Mouse (Mus musculus) gastrocnemius, postnatal 14 days (tissue): Measurements from ENCODE around the gene Zfp808. TPM values are rescaled to one million over a fixed set of nuclear protein-coding genes. Genes with fewer than 3 reads are reported as not detected.
"Not testable (repeated sequence)": the region's sequence is repeated elsewhere in the genome, so short reads cannot be mapped to it uniquely, and the experiment has no call there.

ENCODE experiments used
- DNase-seq: peaks from one replicate; pipeline ENCODE4 v3.0.0; 2021; ENCODE audit warnings: mixed read lengths
- intact Hi-C: fragments of 180-260 bp; cut with DNase I; formaldehyde crosslinking; loops from one replicate; pipeline ENCODE4 v1.15.1; 2025; ENCODE audit warnings: low total_unique reads
- long read RNA-seq, 2 experiments: library from polyadenylated mRNA; stranded (forward); transcript quantifications; one replicate each; pipeline ENCODE4 v2.0.0; 2021
- total RNA-seq, 2 experiments: library from RNA; stranded (reverse); gene quantifications; 2 replicates each; pipeline ENCODE4 v1.2.3; 2021

Zfp808 gene
- 1 to 10 TPM; 1.6 to 2.1 TPM for total RNA-seq
- long read RNA-seq, experiment 1, result 0 reads
- long read RNA-seq, experiment 2, partial matches to known transcripts, result 0 of 1 reads
- long read RNA-seq, experiment 2, other reads (novel, unspliced or antisense), result 1 of 1 reads

DNA sequence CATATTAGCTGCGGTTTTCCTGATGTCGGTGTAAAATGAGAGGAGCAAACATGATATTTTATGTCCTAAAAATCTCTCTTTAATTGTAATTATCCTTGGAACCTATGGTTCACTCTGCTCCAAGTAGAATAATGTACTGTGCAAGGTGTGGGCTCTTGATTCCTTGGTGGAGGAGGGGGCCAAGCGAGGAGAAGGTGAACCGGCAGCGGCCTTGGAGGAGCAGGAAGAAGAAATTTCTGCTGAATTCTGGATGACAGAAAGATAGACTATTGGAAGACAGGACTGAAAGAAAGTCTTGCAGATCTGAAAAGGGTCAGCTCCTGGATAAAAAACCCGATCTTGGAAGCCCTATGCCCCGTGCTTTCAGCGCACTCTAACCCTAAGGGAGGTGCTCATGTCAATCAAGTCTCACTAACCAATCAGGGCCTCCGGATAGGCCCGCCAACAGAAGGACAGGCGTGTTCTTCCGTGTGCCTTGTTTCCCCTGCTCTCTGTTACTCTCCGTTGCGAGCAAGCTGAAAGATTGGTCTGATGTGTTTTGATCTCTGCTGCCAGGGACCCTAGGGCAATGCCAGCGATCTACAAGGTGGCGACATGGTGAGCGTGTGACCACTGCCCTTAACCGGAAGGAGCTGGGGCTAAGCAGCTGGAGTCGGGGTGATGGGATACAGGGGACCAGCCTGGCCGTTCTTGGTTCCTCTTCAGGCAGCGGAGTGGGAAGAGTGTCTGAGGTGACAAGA lies at the start of gene Zfp808:
Gene Zfp808 (plus strand): TSS at position 455 of the 740 bp plus-strand sequence.
- intact Hi-C loops, result not testable (repeated sequence)
- peak; percentile 16 for DNase-seq

DNA sequence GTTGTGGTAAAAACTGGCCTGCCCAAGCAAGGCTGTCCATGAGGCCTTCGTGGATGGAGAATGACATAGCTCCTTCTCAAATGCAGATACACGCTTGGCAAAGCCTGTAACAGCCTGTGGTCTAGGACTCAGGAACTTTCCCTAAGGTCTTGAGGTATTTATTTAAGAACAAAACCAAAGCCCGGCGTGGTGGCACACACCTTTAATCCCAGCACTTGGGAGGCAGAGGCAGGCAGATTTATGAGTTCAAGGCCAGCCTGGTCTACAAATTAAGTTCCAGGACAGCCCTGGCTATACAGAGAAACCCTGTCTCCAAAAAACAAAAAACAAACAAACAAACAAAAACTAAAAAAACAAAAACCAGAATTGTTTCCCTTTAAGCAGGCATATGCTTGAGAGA lies 30.9 kb upstream of the Zfp808 start:
- intact Hi-C loops, result not testable (repeated sequence)

DNA sequence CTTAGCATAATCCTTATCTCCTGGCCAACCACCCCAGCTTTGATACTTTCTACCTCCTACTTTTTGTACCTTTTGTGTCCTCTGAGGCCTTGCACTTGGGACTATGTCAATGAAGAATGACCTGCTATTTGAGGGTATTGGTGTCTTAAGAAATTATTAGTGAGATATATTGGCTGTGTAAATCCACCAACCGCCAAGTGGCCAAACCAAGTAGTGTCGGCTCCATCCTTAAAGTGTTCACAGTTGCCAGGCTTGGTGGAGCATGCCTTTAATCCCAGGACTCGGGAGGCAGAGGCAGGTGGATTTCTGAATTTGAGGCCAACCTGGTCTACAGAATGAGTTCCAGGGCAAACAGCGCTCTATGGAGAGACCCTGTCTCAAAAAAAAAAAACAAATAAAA lies 30.2 kb upstream of the Zfp808 start:
- intact Hi-C loops, result not testable (repeated sequence)

More for the DNA sequence above, 30.9 kb upstream of the Zfp808 start:
- DNase-seq, result not testable (repeated sequence)

GRCm38 (mm10) chr13:62102368-62102767 lies 27.3 kb upstream of the Zfp808 start:
- intact Hi-C loops, result not testable (repeated sequence)

More for the DNA sequence above, 30.2 kb upstream of the Zfp808 start:
- DNase-seq, result not testable (repeated sequence)

GRCm38 (mm10) chr13:62115861-62116260 lies 13.8 kb upstream of the Zfp808 start:
- intact Hi-C loops, DNase-seq: not testable (repeated sequence)

More at GRCm38 (mm10) chr13:62102368-62102767, 27.3 kb upstream of the Zfp808 start:
- DNase-seq, result not testable (repeated sequence)

DNA sequence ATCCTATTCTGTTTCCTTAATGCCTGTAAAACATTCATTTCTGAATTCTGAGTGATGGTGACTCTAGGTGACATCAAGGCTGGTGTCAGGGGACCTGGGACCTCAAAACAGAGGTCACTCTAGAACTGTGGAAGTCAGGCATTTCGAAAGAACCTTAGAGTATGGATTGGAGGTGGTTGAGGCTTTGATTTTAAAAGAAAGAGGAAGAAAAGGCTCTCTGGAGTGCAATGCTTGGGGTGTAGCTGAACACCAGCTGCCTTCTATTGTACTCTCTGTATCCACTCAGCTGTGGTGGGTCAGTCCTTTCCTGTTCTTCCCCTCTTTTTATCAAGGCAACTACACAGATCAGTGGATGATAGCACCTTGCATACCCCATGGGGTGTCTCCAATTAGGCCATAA lies 8.1 kb upstream of the Zfp808 start:
- DNase-seq, intact Hi-C loops: not testable (repeated sequence)

- intact Hi-C loops, DNase-seq: not testable (repeated sequence)
Observed at GRCm38 (mm10) chr13:62181835-62182755, 52.4 kb downstream of the Zfp808 start.

DNA sequence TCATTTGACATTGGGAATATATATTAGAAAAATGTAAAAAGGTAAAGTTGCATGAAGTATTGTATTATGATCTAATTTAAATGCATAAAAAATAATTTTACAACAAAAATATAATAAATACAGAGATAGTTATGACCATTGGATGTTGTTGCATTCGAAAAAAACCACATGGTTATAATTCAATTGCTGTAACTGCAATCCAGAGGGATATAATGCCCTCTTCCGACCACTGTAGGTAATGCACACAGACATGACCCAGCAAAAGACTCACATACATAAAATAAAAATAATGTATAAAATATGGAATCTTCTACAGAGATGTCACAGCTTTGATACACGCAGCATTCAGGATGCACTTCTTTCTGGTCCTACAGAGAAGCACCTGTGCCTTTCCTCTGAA lies 115.6 kb downstream of the Zfp808 start:
- intact Hi-C loops, result no loop called here
- no peak for DNase-seq

GRCm38 (mm10) chr13:62255226-62255625 lies 125.5 kb downstream of the Zfp808 start:
- DNase-seq, intact Hi-C loops: not testable (repeated sequence)

DNA sequence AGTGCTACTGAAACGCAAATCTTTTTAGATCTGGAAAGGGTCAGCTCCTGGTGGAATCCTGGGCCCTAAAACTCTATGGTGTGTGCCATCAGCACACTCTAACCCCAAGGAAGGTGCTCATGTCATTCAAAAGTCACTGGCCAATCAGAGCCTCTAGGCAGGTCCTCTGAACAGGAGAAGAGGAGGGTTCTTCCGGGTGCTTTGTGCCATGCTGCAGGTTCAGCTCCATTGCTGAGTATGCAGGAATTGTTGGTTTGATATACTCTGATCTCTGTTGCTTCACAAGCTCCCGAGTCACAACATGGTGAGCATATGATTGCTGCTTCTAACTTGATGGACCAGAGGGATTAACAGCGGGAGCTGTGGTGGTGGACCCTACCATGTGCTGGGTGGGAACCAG lies 133.7 kb downstream of the Zfp808 start:
- no peak for DNase-seq
- intact Hi-C loops, result no loop called here
